Comparison of ENCODE assay signal across 9 mouse cellular contexts in genomic region chr3:156252256-156252861, GRCm38 (mm10).
"Had no signal": no experiment of that assay in that cellular context is flagged by ENCODE, and none has a peak within 500 bp of the region (broad histone marks: within the 10 kb centered on the region; RNA-seq: fewer than 3 reads in every experiment).

No protein-coding gene starts in this region.

- H3K36me3 ChIP-seq: limb, embryonic 13.5 days; neural tube, embryonic 15.5 days had no signal

- H3K9me3 ChIP-seq: limb, embryonic 13.5 days; neural tube, embryonic 15.5 days had no signal

- DNase-seq: kidney, adult 8-10 months; kidney, postnatal 25 days; lung, adult 18-20 months; right cerebral cortex, adult 18-20 months; right cerebral cortex, postnatal 25 days; thymus, postnatal 4 days had no signal

- H3K27ac ChIP-seq: limb, embryonic 13.5 days; liver, embryonic 14.5 days; neural tube, embryonic 15.5 days had no signal

- H3K4me3 ChIP-seq: limb, embryonic 13.5 days; neural tube, embryonic 15.5 days had no signal

- H3K9ac ChIP-seq: limb, embryonic 13.5 days; liver, embryonic 14.5 days; neural tube, embryonic 15.5 days had no signal

- H3K4me2 ChIP-seq: limb, embryonic 13.5 days; neural tube, embryonic 15.5 days had no signal

- H3K27me3 ChIP-seq: limb, embryonic 13.5 days; neural tube, embryonic 15.5 days had no signal
